Mouse (Mus musculus) testis, adult 2 months (tissue): ENCODE data around the gene Scnn1a.
"Not testable (repeated sequence)": the region's sequence is repeated elsewhere in the genome, so short reads cannot be mapped to it uniquely, and the experiment has no call there.

ENCODE experiments used
- CTCF ChIP-seq: fragments of 200-500 bp; IDR thresholded peaks from 2 replicates; pipeline ENCODE4 v1.5.1; 2012; ENCODE audit warnings: low read depth, mild to moderate bottlenecking, inconsistent platforms, low read length, moderate library complexity; ENCODE audit not compliant: control insufficient read depth, insufficient read depth, insufficient replicate concordance
- POLR2A ChIP-seq: fragments of 200-500 bp; IDR thresholded peaks from 2 replicates; pipeline ENCODE4 v1.6.1; 2012; ENCODE audit warnings: low read depth, mild to moderate bottlenecking, inconsistent platforms, low read length, moderate library complexity; ENCODE audit not compliant: control insufficient read depth

DNA sequence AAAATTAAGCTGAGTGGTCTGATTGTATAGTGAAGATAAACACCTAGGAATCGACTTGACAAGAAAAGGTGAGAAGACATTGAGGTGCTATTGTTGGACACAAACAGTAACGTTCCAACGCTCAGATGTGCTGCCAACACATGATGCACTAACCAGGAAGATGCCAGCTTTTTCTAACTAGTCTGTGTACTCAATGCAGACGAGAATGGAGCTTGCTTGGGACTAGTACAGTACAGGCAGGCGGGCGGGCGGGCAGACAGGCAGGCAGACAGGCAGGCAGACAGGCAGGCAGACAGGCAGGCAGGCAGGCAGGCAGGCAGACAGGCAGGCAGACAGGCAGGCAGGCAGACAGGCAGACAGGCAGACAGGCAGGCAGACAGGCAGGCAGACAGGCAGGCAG, 16.1 kb upstream of the Scnn1a start:
- not testable (repeated sequence) for TF ChIP-seq CTCF, POLR2A
